Mouse (Mus musculus) WW6 (cell line): ENCODE results near the gene Slc29a4.

ENCODE experiments used
- DNase-seq: peaks from one replicate; pipeline ENCODE4 v3.0.0-alpha.2; 2013; ENCODE audit warnings: low read depth, low spot score

Gene Slc29a4

GRCm38 (mm10) chr5:142696258-142696657 is 3.9 kb downstream of the Slc29a4 start:
- DNase-seq = no peak

- no peak for DNase-seq
Observed at GRCm38 (mm10) chr5:142696865-142697264, 4.6 kb downstream of the Slc29a4 start.

DNA sequence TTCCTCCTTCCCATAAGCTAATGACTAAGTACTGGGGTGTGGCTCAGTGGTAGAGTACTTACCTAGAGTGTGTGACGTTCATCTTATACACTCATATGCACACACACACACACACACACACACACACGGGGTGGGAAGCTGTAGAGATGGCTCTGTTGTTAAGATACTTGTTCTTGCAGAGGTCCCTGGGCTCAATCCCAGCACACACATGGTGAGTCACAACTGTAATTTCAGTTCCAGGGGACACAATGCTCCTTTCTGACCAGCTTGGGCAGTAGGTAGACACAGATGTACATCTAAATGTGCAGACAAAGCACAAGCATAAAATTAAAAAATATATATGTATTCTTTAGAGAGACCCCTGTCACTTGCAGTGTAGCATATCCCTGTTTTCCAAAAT is 5.4 kb downstream of the Slc29a4 start:
- no peak for DNase-seq

DNA sequence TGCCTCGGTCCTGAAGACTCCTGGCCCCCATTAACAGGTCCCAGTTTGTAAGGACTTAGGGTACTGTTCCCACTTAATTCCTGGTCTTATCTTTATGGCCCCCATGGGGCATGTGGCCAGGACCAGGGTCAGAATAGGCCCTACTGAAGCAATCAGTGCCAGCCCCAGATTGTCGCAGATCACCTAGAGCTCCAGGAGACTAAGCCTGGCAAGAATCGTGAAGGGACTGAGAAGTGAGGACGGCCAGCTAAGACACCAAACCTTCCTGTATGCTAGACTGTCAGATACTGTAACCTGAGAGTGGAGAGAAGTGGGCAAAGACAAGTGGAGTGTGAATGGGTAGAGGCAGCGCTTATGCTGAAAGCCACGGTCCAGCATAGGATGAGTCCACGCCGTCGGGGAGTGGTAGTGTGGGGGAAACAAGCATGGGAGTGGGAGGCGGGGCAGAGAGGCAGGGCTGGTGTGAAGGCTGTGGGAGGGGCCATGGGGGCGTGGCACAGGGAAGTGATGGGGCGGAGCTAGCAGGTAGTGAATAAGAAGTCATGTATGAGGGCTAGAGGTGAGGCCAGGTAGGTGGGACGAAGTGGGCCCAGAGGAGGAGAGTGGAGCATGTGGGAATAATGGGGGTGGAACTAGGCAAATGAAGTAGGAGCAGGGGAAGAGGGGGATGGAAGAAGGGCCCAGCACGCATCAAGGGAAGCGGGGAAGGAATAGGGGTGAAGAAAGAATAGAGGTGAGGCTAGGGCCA is 8.7 kb downstream of the Slc29a4 start:
- peak; percentile 64 for DNase-seq

DNA sequence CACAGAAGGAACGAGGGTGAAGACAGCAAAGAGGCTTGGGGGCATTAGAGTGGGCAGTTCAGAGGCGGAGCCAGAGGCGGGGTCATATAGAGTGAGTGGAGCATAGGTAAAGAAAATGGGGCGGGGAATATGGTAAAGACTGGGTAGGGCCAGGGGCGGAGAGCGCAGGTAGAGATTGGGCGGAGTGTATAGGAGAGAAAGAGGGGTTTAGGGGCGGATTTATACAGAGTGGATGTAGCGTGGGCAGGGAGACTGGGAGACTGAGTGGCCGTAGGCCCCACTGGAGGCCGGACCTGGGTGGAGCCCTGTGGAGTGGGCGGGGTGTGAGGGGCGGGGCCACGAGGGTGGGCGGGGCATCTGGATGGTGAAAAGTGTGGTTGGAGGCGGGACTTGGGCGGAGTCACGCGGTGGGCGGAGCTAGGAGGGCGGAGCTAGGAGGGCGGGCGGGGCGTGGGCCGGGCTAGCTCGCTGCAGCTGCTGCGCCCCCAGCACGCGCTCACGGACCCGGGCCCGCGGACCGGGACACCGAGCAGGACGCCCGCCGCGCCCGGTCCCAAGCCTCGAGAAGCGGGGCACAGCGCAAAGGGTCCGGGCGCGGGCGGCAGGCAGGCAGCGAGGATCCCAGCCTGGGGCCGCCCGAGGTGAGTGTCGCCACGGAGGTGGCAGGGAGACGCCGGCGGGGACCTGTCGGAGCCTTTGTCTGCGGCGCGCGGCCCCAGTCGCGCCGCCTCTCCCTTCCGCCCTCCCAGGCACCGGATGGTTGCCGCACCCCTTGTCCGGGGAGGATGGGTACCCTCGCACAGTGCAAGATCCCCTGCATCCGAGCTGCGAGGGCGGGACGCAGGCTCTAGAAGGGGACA is 9.6 kb downstream of the Slc29a4 start:
- DNase-seq = peak; percentile 31

DNA sequence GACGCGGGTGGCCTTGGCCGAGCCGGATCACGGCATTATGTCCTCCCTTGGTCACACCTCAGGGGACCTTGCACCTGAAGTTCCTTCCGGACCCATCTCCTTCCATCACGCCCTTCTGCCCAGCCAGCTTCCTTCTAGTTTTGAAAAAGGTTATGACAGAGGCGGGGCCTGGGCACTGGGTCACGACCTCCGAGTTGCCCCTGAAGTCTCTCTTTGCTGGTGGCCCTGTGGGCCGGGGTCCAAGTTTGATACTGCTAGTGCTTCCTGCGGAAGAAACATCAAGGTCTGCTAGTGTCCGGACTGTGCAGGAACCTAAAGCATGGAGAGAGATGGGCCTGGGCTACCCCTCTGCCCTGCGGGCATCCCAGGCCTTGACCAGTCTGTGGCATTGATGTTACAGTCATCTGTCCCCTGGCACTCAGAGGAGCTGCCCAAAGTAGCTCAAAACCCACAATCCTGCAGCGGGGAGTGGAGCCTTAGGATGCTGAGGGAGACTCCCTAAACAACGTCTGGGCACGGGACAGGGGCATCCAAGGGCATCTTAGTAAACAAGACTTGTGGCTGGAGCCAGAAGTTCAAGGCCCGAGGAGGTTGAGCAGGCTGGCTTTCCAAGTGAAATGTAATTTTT is 10.3 kb downstream of the Slc29a4 start:
- no peak for DNase-seq

DNA sequence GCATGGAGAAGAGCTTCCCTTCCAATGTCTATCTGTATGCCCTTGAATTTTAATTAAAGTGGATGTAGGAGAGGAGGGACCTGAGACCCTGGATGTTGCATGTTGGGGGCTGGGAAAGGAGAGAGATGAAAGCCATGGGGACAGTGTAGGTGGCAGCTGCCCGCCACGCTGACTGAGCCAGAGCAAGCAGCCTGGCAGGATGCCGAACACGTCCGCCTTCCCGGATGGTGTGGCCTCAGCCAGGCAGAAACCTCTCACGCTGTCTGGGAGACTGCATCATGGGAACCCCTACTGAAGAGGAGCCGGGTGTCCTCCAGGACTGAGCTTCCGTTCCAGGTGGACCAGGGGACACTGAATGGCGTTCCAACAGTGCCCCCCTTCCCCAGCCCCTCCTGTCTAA is 11.3 kb downstream of the Slc29a4 start:
- no peak for DNase-seq

DNA sequence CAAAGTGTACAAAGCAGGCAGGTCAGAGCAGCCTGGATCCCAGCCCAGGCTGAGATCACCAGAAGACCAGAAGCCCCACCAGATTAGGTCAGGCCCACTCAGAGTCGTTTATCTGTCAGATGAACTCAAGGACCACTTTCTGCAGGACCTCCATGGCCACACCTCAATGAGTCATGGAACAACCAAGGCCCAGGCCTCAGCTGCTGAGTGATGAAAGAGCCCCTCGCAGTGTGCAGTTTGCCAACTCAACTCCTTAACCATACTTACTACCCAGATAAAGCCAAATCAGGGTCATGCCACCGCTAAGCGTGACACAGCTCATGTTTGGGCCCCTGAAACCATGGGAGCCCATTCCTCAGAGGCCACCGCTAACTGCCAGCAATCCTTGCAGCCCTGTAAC is 15.4 kb downstream of the Slc29a4 start:
- DNase-seq = no peak

DNA sequence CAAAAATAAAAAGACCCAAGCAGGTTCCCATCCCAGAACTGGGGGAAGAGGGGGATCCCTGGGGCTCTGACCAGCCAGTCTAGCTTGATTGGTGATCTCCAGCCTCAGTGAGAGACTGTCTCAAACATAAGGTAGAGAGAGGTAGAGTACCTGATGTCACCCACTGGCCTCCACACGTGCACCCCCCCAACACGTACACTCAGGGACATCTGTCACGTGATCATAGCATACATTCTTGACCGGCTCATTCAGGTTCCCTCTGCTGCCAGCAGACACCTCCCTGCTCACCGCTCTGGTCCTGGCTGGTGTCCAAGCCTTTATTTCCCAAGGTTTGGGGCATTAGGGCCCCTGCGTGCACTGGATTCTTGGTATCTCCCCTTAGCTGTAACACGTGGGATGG is 17.1 kb downstream of the Slc29a4 start:
- no peak for DNase-seq

DNA sequence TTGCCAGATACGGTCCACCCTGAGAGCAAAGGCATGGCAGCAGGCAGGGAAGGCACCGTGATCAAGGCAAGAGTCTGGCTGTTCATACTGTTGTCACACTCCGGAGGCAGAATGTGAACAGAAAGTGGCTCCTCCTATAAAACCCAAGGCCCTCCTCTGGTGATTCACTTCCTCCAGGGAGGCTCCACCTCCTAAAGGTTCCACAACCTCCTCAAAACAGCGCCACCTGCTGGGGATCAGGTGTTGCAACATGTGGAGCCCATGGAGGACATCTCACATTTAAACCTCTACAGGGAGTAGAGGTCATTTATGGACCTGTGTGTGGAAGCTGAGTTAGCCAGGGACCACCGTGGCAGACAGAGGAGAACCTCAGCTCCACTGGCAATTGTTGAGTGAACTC is 20.1 kb downstream of the Slc29a4 start:
- no peak for DNase-seq

DNA sequence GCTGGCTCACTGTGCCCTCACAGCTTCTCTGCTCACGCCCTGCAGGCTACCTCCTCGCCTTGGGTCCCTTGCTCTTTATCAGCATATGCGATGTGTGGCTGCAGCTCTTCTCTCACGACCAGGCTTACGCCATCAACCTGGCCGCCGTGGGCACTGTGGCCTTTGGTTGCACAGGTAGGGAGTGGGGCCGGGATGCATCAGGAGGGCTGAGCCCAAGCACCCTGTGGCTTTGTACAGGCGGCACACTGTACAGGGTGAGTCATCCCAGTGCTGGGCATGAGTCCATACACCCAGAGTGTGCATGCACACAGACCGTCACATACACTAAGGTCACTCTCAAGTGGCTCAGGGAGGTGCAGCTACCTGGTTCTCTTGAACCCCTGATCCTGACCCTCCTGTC is 21.7 kb downstream of the Slc29a4 start:
- DNase-seq = no peak

GRCm38 (mm10) chr5:142715059-142715458 is 22.7 kb downstream of the Slc29a4 start:
- no peak for DNase-seq

DNA sequence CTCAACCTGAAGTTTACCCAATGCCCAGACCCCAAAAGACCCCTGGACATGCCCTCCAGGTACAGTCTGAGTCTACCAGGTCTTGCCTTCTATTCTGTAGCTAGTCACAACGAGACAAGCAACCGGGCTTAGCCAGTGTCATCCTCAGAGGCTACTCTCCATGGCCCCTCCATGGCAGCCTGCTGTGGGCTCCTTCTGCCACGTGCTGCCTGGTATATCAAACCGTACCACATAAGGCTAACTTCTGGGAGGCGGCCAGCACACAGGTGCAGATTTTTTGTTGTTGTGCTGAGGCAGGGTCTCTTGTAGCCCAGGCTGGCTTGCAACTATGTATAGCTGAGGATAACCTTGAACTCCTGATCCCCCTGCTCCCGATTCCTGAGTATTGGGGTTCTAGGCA is 23.7 kb downstream of the Slc29a4 start:
- DNase-seq = no peak

GRCm38 (mm10) chr5:142718037-142718436 is 25.7 kb downstream of the Slc29a4 start:
- DNase-seq = no peak

- DNase-seq = no peak
Observed at GRCm38 (mm10) chr5:142718486-142718885, 26.2 kb downstream of the Slc29a4 start.

DNA sequence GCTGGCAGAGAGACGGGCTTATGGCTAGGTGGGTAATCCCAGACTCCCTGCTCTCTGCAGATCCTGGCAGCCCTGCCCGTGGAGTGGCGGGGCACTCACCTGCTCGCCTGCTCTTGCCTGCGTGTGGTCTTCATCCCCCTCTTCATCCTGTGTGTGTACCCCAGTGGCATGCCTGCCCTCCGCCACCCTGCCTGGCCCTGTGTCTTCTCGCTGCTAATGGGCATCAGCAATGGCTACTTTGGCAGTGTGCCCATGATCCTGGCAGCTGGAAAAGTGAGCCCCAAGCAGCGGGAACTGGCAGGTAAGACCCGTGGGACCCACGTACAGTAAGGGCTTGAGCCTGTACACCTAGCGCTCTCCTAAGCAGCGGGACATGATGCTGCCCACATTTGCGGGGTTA is 27.6 kb downstream of the Slc29a4 start:
- no peak for DNase-seq

GRCm38 (mm10) chr5:142723520-142724133 is 31.3 kb downstream of the Slc29a4 start:
- DNase-seq = no peak

DNA sequence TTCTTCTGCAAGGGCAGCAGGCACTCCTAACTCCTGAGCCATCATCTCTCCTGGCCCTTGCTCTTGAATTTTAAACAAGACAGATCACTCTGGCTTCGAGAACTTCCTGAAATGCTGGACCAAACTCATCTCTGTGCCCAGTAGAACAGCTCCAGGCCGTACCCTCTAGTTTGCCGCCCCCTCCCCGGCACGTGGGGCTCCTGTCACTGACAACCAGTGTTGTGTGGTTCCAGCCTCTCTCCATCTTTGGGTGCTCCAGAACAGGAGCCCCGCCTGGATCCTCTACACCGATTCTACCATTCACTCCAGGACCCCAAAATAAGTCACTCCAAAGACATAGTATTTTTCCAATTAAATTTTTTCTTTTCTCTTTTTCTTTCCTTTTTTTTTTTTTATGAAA is 32.0 kb downstream of the Slc29a4 start:
- no peak for DNase-seq

DNA sequence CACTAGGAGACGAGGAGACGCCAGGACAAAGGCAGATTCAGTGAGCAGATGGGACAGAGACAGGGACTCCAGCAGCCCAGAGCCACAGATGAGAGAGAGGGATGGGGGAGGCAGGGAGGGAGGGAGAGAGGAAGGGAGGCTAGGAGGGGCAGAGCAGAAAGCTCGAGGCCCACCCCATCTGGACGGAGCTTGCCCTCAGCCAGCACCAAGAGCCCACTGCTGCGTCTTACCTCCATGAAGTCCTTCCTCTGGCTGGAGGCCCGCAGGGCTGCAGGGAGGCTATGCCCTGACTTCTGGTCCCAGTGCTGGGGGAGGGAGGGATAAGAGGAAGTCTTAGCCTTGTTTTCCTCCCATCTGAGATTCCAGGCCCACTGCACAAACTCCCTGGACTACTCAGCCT is 34.4 kb downstream of the Slc29a4 start:
- DNase-seq = no peak

DNA sequence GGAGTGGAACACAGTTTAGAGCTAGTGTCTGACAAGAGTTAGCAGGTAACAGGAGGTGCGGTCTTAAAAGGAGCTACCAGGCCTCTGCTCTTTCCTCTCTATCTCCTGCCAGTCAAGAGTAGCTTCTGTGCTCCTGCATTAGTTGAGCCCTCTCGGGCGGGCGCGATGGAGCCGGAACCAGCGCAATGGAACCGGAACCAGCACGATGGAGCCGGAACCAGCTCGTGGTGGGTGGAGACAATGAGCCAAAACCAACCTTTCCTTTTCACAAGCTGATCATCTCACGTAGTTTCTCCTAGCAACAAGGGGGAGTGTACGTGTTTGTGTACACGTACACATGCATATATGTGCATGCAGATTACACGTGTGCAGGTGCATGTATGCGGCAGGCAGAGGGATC is 36.0 kb downstream of the Slc29a4 start:
- no peak for DNase-seq

GRCm38 (mm10) chr5:142730295-142730694 is 38.0 kb downstream of the Slc29a4 start:
- DNase-seq = no peak

DNA sequence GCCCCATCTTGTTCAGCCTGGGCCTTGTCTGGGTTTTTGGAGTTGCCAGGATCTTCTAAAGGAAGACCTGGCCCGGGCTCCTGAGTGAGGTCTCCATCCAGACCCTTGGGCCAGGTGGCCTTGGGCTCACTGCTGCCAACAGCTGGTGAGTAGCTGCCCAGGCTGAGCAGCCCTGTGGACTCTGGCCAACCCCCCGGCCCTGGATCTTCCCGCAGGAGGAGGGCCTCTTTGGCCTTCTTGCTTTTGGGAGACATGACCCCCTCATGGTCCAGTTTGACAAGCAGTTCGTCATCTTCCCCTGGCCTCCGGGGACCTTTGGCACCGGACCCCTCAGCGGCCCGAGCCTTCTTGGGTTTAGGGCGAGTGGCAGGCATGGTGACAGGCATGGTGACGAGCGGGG is 39.6 kb downstream of the Slc29a4 start:
- DNase-seq = no peak
